9 mouse cellular contexts compared by ENCODE assay signal in the genomic region with DNA sequence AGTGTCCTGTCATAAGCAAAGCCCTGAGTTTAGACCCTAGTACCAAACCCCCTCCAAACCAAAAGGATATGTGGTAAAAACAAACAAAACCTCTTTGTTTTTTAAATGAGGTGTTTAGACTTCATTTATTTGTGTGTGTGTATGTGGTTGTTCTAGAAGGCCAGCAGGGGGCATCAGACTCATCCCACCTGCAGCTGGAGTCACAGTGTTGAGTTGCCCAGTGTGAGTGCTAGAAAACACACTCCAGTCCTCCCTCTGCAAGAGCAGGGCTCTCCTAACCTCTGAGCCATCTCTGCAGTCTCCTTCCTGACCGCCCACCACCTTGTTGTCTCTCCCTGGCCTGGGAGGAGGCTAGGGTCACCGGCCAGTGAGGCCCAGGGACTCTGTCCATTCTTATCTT. TPM values are rescaled to one million over a fixed set of nuclear protein-coding genes. Genes with fewer than 3 reads are reported as not detected.
DNase-seq lines count a peak whose midpoint lies in the region; ATAC-seq lines count a peak whose summit lies in the region.
"Had no signal": no experiment of that assay in that cellular context is flagged by ENCODE, and none has a peak within 500 bp of the region (broad histone marks: within the 10 kb centered on the region; RNA-seq: fewer than 3 reads in every experiment).

No protein-coding gene starts in this region.

- no peaks in the 10 kb centered on the region; the same call in 1 of the 2 replicates for H3K27me3 ChIP-seq in embryonic facial prominence, embryonic 11.5 days (ENCODE audit: control insufficient read depth, insufficient read depth, low read length)
- H3K27me3 ChIP-seq in embryonic facial prominence, embryonic 10.5 days (replicated peaks; ENCODE audit: low read depth, poor library complexity, severe bottlenecking) = peaks cover 8% of the 10 kb centered on the region

- ATAC-seq in embryonic facial prominence, embryonic 11.5 days (replicated peaks; ENCODE audit: insufficient number of reproducible peaks, low FRiP score, low TSS enrichment, low read depth) = no peak
- no peak for ATAC-seq in activated CD4-positive, CD25-positive, alpha-beta regulatory T cell, adult 4 months

- no peak overlapping the region for H3K27ac ChIP-seq in embryonic facial prominence, embryonic 11.5 days (replicated peaks; ENCODE audit: low read depth, low read length)
- no peak overlapping the region for H3K27ac ChIP-seq in embryonic facial prominence, embryonic 10.5 days (replicated peaks)
- H3K27ac ChIP-seq: neural tube, embryonic 13.5 days had no signal

- WGBS in embryonic facial prominence, embryonic 11.5 days = 73% methylated on average over 2 of the region's 2 CpGs
- 75% methylated on average over 2 of the region's 2 CpGs for WGBS in embryonic facial prominence, embryonic 10.5 days

- H3K4me2 ChIP-seq in embryonic facial prominence, embryonic 11.5 days (ENCODE audit: low read depth, low read length) = no peak overlapping the region
- H3K4me2 ChIP-seq: neural tube, embryonic 13.5 days had no signal

- H3K9me3 ChIP-seq in embryonic facial prominence, embryonic 11.5 days (replicated peaks; ENCODE audit: control insufficient read depth, low read length) = no peaks in the 10 kb centered on the region
- H3K9me3 ChIP-seq in embryonic facial prominence, embryonic 10.5 days = no peaks in the 10 kb centered on the region
- H3K9me3 ChIP-seq: neural tube, embryonic 13.5 days had no signal

- peak; percentile 37 for DNase-seq in embryonic facial prominence, embryonic 11.5 days (ENCODE audit: low spot score)
- DNase-seq in embryonic facial prominence, embryonic 10.5 days (ENCODE audit: low spot score) = no peak
- DNase-seq in 3T3-L1 (ENCODE audit: low read depth, low spot score) = peak; percentile 23
- peak; percentile 28 for DNase-seq in c-Kit-positive CD71-positive TER-119-negative erythroid progenitor cells, embryonic 14.5 days (ENCODE audit: low read depth)
- DNase-seq in lung, postnatal 25 days (ENCODE audit: low spot score) = peak; percentile 32
- DNase-seq in heart, adult 9 months (ENCODE audit: low spot score in 2 of 2) = no peak
- no peak for DNase-seq in gastrocnemius, postnatal 25 days

- H3K36me3 ChIP-seq in embryonic facial prominence, embryonic 11.5 days (replicated peaks; ENCODE audit: control insufficient read depth, insufficient read depth, low read depth, low read length) = peaks cover 12% of the 10 kb centered on the region
- H3K36me3 ChIP-seq in embryonic facial prominence, embryonic 10.5 days (replicated peaks) = peaks cover 49% of the 10 kb centered on the region

- H3K9ac ChIP-seq in embryonic facial prominence, embryonic 11.5 days (replicated peaks; ENCODE audit: low read length) = no peak overlapping the region
- H3K9ac ChIP-seq: neural tube, embryonic 13.5 days had no signal

- no peak overlapping the region for H3K4me3 ChIP-seq in embryonic facial prominence, embryonic 11.5 days (ENCODE audit: low read depth, low read length)
- H3K4me3 ChIP-seq in embryonic facial prominence, embryonic 10.5 days = no peak overlapping the region
- H3K4me3 ChIP-seq: neural tube, embryonic 13.5 days had no signal

- no peaks in the 10 kb centered on the region for H3K4me1 ChIP-seq in embryonic facial prominence, embryonic 11.5 days (ENCODE audit: control insufficient read depth, insufficient read depth, low read length)
- H3K4me1 ChIP-seq in embryonic facial prominence, embryonic 10.5 days = no peaks in the 10 kb centered on the region
- H3K4me1 ChIP-seq: neural tube, embryonic 13.5 days had no signal

RNA-seq across cellular contexts. Expression of a gene that starts 9.7 kb away (rescaled TPM):
- polyA plus RNA-seq in embryonic facial prominence, embryonic 11.5 days (2014; fragmentation: Nextera tagmentation; extraction: Ambion mirVana) = 0.18 and 0.25 TPM in 2 replicates
- polyA plus RNA-seq in embryonic facial prominence, embryonic 10.5 days (2016; fragmentation: Nextera tagmentation; extraction: Ambion mirVana) = 0.25 TPM in 2 replicates
- not detected for polyA plus RNA-seq in activated CD4-positive, CD25-positive, alpha-beta regulatory T cell, adult 4 months (2017; shearing (Covaris generic))
- not detected for total RNA-seq in gastrocnemius, postnatal 25 days (2021)

RNA-seq across cellular contexts. Expression of a gene that starts 36.8 kb away (rescaled TPM):
- 161 and 172 TPM in 2 replicates for polyA plus RNA-seq in embryonic facial prominence, embryonic 11.5 days (2014; fragmentation: Nextera tagmentation; extraction: Ambion mirVana)
- 185 and 189 TPM in 2 replicates for polyA plus RNA-seq in embryonic facial prominence, embryonic 10.5 days (2016; fragmentation: Nextera tagmentation; extraction: Ambion mirVana)
- 10 to 100 TPM; 54.8 to 55.6 TPM for polyA plus RNA-seq in activated CD4-positive, CD25-positive, alpha-beta regulatory T cell, adult 4 months (2017; shearing (Covaris generic))
- 10 to 100 TPM; 20.9 to 28.7 TPM for total RNA-seq in gastrocnemius, postnatal 25 days (2021)

Comparison
In these comparisons a context has a peak if more than half of its experiments do, and no peak if none do; other contexts are left out.
1. DNase-seq: peak in embryonic facial prominence, embryonic 11.5 days (single experiment), 3T3-L1 (single experiment), c-Kit-positive CD71-positive TER-119-negative erythroid progenitor cells, embryonic 14.5 days (single experiment) and lung, postnatal 25 days (single experiment); none in embryonic facial prominence, embryonic 10.5 days (single experiment), heart, adult 9 months (0 of 2) and gastrocnemius, postnatal 25 days (single experiment).